Mouse (Mus musculus) megakaryocyte, embryonic 14.5 days (primary cell): ENCODE measurements around the gene Rpl36a-ps1. TPM values are rescaled to one million over a fixed set of nuclear protein-coding genes. Genes with fewer than 3 reads are reported as not detected.

Source experiments
- H3K27me3 ChIP-seq: replicated peaks from 2 replicates; pipeline ENCODE3; 2012; ENCODE audit warnings: inconsistent platforms
- H3K36me3 ChIP-seq: replicated peaks from 2 replicates; pipeline ENCODE3; 2012; ENCODE audit warnings: low read length, inconsistent platforms, mixed read lengths
- H3K4me1 ChIP-seq: 2 replicates; pipeline ENCODE4 v1.6.1; 2012; ENCODE audit warnings: inconsistent platforms
- H3K4me3 ChIP-seq: replicated peaks from 2 replicates; pipeline ENCODE3; 2012; ENCODE audit warnings: moderate library complexity, mild to moderate bottlenecking, inconsistent platforms
- H3K9me3 ChIP-seq: 2 replicates; pipeline ENCODE4 v1.6.1; 2012; ENCODE audit warnings: inconsistent platforms
- FLI1 ChIP-seq: IDR thresholded peaks from 2 replicates; pipeline ENCODE4 v1.6.1; 2012; ENCODE audit warnings: low read length, inconsistent platforms, mixed read lengths
- GATA1 ChIP-seq: IDR thresholded peaks from 3 replicates; pipeline ENCODE4 v1.6.1; 2012; ENCODE audit warnings: mixed read lengths, low read length, inconsistent platforms, borderline replicate concordance
- polyA plus RNA-seq: library from polyadenylated mRNA; stranded (reverse); fragments of >175 nt; gene quantifications from 2 replicates; pipeline ENCODE4 v1.2.3, GENCODE M21; 2012; ENCODE audit warnings: low replicate concordance; ENCODE audit not compliant: insufficient read depth

Gene Rpl36a-ps1
- polyA plus RNA-seq, 1 experiment, result 0.43 TPM

- TF ChIP-seq GATA1 (no peak), FLI1 (no peak)
- H3K27me3 ChIP-seq, result no peaks in the 10 kb centered on the region
- H3K4me1 ChIP-seq, result peaks cover 6% of the 10 kb centered on the region
- H3K9me3 ChIP-seq, result peaks cover 8% of the 10 kb centered on the region
- H3K36me3 ChIP-seq, result peaks cover 8% of the 10 kb centered on the region
- H3K4me3 ChIP-seq, result peak overlapping the region; percentile 23
Observed at GRCm38 (mm10) chr14:99022346-99023086, 28.4 kb upstream of the Rpl36a-ps1 start.

- no peaks in the 10 kb centered on the region for H3K9me3 ChIP-seq
- H3K36me3 ChIP-seq, result no peaks in the 10 kb centered on the region
- H3K4me3 ChIP-seq, result no peak overlapping the region
- H3K4me1 ChIP-seq, result peaks cover 6% of the 10 kb centered on the region
- H3K27me3 ChIP-seq, result no peaks in the 10 kb centered on the region
- no peak for TF ChIP-seq GATA1
- TF ChIP-seq FLI1, result no peak
Observed at GRCm38 (mm10) chr14:99019136-99019808, 25.2 kb upstream of the Rpl36a-ps1 start.

GRCm38 (mm10) chr14:99018691-99019090 is 24.6 kb upstream of the Rpl36a-ps1 start:
- Histone ChIP-seq H3K9me3 (no peaks in the 10 kb centered on the region), H3K27me3 (no peaks in the 10 kb centered on the region), H3K36me3 (no peaks in the 10 kb centered on the region)

GRCm38 (mm10) chr14:99010920-99011313 is 16.8 kb upstream of the Rpl36a-ps1 start:
- TF ChIP-seq FLI1 (no peak), GATA1 (no peak)
- Histone ChIP-seq H3K4me3 (peak overlapping the region; percentile 87), H3K4me1 (peaks cover 11% of the 10 kb centered on the region), H3K9me3 (no peaks in the 10 kb centered on the region), H3K27me3 (no peaks in the 10 kb centered on the region), H3K36me3 (no peaks in the 10 kb centered on the region)

More at GRCm38 (mm10) chr14:99018691-99019090, 24.6 kb upstream of the Rpl36a-ps1 start:
- Histone ChIP-seq H3K4me1 (peaks cover 6% of the 10 kb centered on the region), H3K4me3 (no peak overlapping the region)
- no peak for TF ChIP-seq GATA1
- TF ChIP-seq FLI1, result no peak

GRCm38 (mm10) chr14:99010224-99010919 is 16.3 kb upstream of the Rpl36a-ps1 start:
- Histone ChIP-seq H3K4me1 (peaks cover 11% of the 10 kb centered on the region), H3K4me3 (peak overlapping the region; percentile 87), H3K27me3 (no peaks in the 10 kb centered on the region), H3K36me3 (no peaks in the 10 kb centered on the region), H3K9me3 (no peaks in the 10 kb centered on the region)
- TF ChIP-seq FLI1 (no peak), GATA1 (no peak)

- Histone ChIP-seq H3K9me3 (0 out of 2 replicates have a peak, but pooled peaks cover 3% of the 10 kb centered on the region), H3K4me1 (no peaks in the 10 kb centered on the region), H3K27me3 (no peaks in the 10 kb centered on the region), H3K36me3 (no peaks in the 10 kb centered on the region), H3K4me3 (no peak overlapping the region)
- no peak for TF ChIP-seq GATA1
- TF ChIP-seq FLI1, result no peak
Observed at GRCm38 (mm10) chr14:98992482-98992881, 1.6 kb downstream of the Rpl36a-ps1 start.

GRCm38 (mm10) chr14:98990636-98991035 is 3.5 kb downstream of the Rpl36a-ps1 start:
- TF ChIP-seq FLI1, result no peak
- no peak for TF ChIP-seq GATA1
- H3K36me3 ChIP-seq, result no peaks in the 10 kb centered on the region
- H3K9me3 ChIP-seq, result 0 out of 2 replicates have a peak, but pooled peaks cover 3% of the 10 kb centered on the region

GRCm38 (mm10) chr14:98989818-98990217 is 4.3 kb downstream of the Rpl36a-ps1 start:
- Histone ChIP-seq H3K4me1 (no peaks in the 10 kb centered on the region), H3K36me3 (no peaks in the 10 kb centered on the region), H3K27me3 (no peaks in the 10 kb centered on the region), H3K9me3 (0 out of 2 replicates have a peak, but pooled peaks cover 3% of the 10 kb centered on the region), H3K4me3 (no peak overlapping the region)
- TF ChIP-seq FLI1, result no peak
- TF ChIP-seq GATA1, result no peak

More at GRCm38 (mm10) chr14:98990636-98991035, 3.5 kb downstream of the Rpl36a-ps1 start:
- Histone ChIP-seq H3K27me3 (no peaks in the 10 kb centered on the region), H3K4me3 (no peak overlapping the region), H3K4me1 (no peaks in the 10 kb centered on the region)

GRCm38 (mm10) chr14:98971921-98972320 is 22.2 kb downstream of the Rpl36a-ps1 start:
- no peak for TF ChIP-seq GATA1
- no peak for TF ChIP-seq FLI1
- Histone ChIP-seq H3K36me3 (no peaks in the 10 kb centered on the region), H3K27me3 (no peaks in the 10 kb centered on the region)

More at GRCm38 (mm10) chr14:98971921-98972320, 22.2 kb downstream of the Rpl36a-ps1 start:
- Histone ChIP-seq H3K4me1 (no peaks in the 10 kb centered on the region), H3K4me3 (no peak overlapping the region), H3K9me3 (no peaks in the 10 kb centered on the region; the same call in 1 of the 2 replicates)
